Mouse (Mus musculus) kidney, adult 2 months (tissue): Measurements from ENCODE around the gene Casq2.

ENCODE experiments used
- CTCF ChIP-seq: fragments of 200-500 bp; conservative IDR thresholded peaks from 2 replicates; pipeline ENCODE4 v1.5.1; 2011; ENCODE audit warnings: low read depth, mild to moderate bottlenecking, control low read depth, low read length, moderate library complexity, mixed read lengths; ENCODE audit not compliant: insufficient read depth, insufficient read length
- POLR2A ChIP-seq: fragments of 200-500 bp; IDR thresholded peaks from one replicate; pipeline ENCODE4 v1.6.1; 2011; ENCODE audit warnings: low read depth, low read length, control low read depth

DNA sequence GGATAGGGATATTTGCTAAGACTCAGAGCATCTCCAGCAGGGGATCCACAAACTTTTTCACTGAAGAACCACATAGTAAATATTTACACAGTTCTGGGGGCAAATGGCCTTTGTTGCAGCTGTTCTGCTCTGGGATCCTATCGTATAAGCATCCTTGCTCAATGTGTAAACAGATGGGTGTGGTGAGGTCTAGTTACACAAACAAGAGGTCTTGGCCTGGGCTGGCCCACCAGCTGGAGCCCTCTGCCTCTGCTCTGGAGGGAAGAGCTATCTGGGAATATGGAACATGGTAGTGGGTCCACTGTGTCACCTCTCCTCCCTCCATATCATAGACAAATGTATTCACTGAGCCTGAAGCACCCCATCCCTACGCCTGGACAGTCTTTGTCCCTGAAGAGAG lies 40.9 kb downstream of the Casq2 start:
- TF ChIP-seq CTCF: no peak
- no peak for TF ChIP-seq POLR2A
